Mouse (Mus musculus): ENCODE measurements at regions not wholly inside any gene's neighbourhood (a gene's known extent, or its start where the extent isn't known, plus 50 kb on each side); places are given as distances from the start of the nearest gene placed in this dataset.

GRCm38 (mm10) chr8:35877581-35877980, 112.0 kb downstream of the Gm19410 start:
- Histone ChIP-seq H3K9ac (ENCODE audit: low read depth, low read length) (no peak overlapping the region), H3K4me3 (ENCODE audit: low read length) (no peak overlapping the region), H3K36me3 (ENCODE audit: control insufficient read depth, insufficient read depth, low read length) (no peaks in the 10 kb centered on the region), H3K27me3 (replicated peaks; ENCODE audit: control insufficient read depth, insufficient read depth, low read length) (no peaks in the 10 kb centered on the region), H3K4me2 (ENCODE audit: low read length) (no peak overlapping the region), H3K9me3 (ENCODE audit: control insufficient read depth, low read length) (no peaks in the 10 kb centered on the region), H3K4me1 (ENCODE audit: control insufficient read depth, insufficient read depth, low read depth, low read length) (peaks cover 10% of the 10 kb centered on the region), H3K27ac (ENCODE audit: low read depth, low read length) (no peak overlapping the region)
- WGBS = 70% methylated on average over 2 of the region's 2 CpGs
- no peak for ATAC-seq

- Histone ChIP-seq H3K27ac (ENCODE audit: low read depth, low read length) (no peak overlapping the region), H3K9me3 (ENCODE audit: control insufficient read depth, low read length) (peaks cover 3% of the 10 kb centered on the region), H3K4me2 (ENCODE audit: low read length) (no peak overlapping the region), H3K4me1 (ENCODE audit: control insufficient read depth, insufficient read depth, low read depth, low read length) (peaks cover 12% of the 10 kb centered on the region), H3K36me3 (ENCODE audit: control insufficient read depth, insufficient read depth, low read length) (no peaks in the 10 kb centered on the region), H3K27me3 (replicated peaks; ENCODE audit: control insufficient read depth, insufficient read depth, low read length) (no peaks in the 10 kb centered on the region), H3K9ac (ENCODE audit: low read depth, low read length) (no peak overlapping the region), H3K4me3 (ENCODE audit: low read length) (no peak overlapping the region)
- no peak for ATAC-seq
- 74% methylated on average over 5 of the region's 5 CpGs for WGBS
Measured at GRCm38 (mm10) chr8:35881810-35882209, 116.2 kb downstream of the Gm19410 start.

- 17% methylated on average over 12 of the region's 12 CpGs for WGBS
- peak overlapping the region; percentile 42; the same call in 1 of the 2 replicates for H3K9ac ChIP-seq (ENCODE audit: low read depth, low read length)
- H3K4me3 ChIP-seq (ENCODE audit: low read length) = no peak overlapping the region
- H3K9me3 ChIP-seq (ENCODE audit: control insufficient read depth, low read length) = peaks cover 3% of the 10 kb centered on the region
- H3K36me3 ChIP-seq (ENCODE audit: control insufficient read depth, insufficient read depth, low read length) = no peaks in the 10 kb centered on the region
- H3K4me1 ChIP-seq (ENCODE audit: control insufficient read depth, insufficient read depth, low read depth, low read length) = peaks cover 12% of the 10 kb centered on the region
- no peaks in the 10 kb centered on the region for H3K27me3 ChIP-seq (replicated peaks; ENCODE audit: control insufficient read depth, insufficient read depth, low read length)
- ATAC-seq = peak; percentile 76
- peak overlapping the region; percentile 45 for H3K4me2 ChIP-seq (ENCODE audit: low read length)
- peak overlapping the region; percentile 73 for H3K27ac ChIP-seq (ENCODE audit: low read depth, low read length)
Measured at GRCm38 (mm10) chr8:35882638-35883455, 117.3 kb downstream of the Gm19410 start.

- H3K27ac ChIP-seq (ENCODE audit: low read depth, low read length) = peak overlapping the region; percentile 73
- no peak overlapping the region for H3K9ac ChIP-seq (ENCODE audit: low read depth, low read length)
- H3K36me3 ChIP-seq (ENCODE audit: control insufficient read depth, insufficient read depth, low read length) = no peaks in the 10 kb centered on the region
- H3K4me3 ChIP-seq (ENCODE audit: low read length) = no peak overlapping the region
- H3K4me1 ChIP-seq (ENCODE audit: control insufficient read depth, insufficient read depth, low read depth, low read length) = peaks cover 14% of the 10 kb centered on the region
- H3K27me3 ChIP-seq (replicated peaks; ENCODE audit: control insufficient read depth, insufficient read depth, low read length) = no peaks in the 10 kb centered on the region
- peak; percentile 41; the same call in 1 of the 2 replicates for ATAC-seq
- peak overlapping the region; percentile 45 for H3K4me2 ChIP-seq (ENCODE audit: low read length)
- WGBS = 8% methylated on average over 1 of the region's 1 CpGs
- peaks cover 3% of the 10 kb centered on the region for H3K9me3 ChIP-seq (ENCODE audit: control insufficient read depth, low read length)
Measured at GRCm38 (mm10) chr8:35883456-35883780, 117.8 kb downstream of the Gm19410 start.

- Histone ChIP-seq H3K27me3 (replicated peaks; ENCODE audit: control insufficient read depth, insufficient read depth, low read length) (no peaks in the 10 kb centered on the region), H3K4me3 (ENCODE audit: low read length) (no peak overlapping the region), H3K36me3 (ENCODE audit: control insufficient read depth, insufficient read depth, low read length) (no peaks in the 10 kb centered on the region), H3K9ac (ENCODE audit: low read depth, low read length) (no peak overlapping the region), H3K9me3 (ENCODE audit: control insufficient read depth, low read length) (peaks cover 3% of the 10 kb centered on the region), H3K27ac (ENCODE audit: low read depth, low read length) (no peak overlapping the region), H3K4me1 (ENCODE audit: control insufficient read depth, insufficient read depth, low read depth, low read length) (peaks cover 14% of the 10 kb centered on the region), H3K4me2 (ENCODE audit: low read length) (no peak overlapping the region)
- WGBS = 58% methylated on average over 6 of the region's 6 CpGs
- ATAC-seq = peak; percentile 65; the same call in 1 of the 2 replicates
Measured at GRCm38 (mm10) chr8:35884545-35884944, 119.0 kb downstream of the Gm19410 start.

- no peak overlapping the region for H3K4me2 ChIP-seq (ENCODE audit: low read length)
- WGBS = 79% methylated on average over 4 of the region's 4 CpGs
- H3K4me1 ChIP-seq (ENCODE audit: control insufficient read depth, insufficient read depth, low read depth, low read length) = peaks cover 2% of the 10 kb centered on the region
- no peak overlapping the region for H3K9ac ChIP-seq (ENCODE audit: low read depth, low read length)
- peaks cover 3% of the 10 kb centered on the region for H3K9me3 ChIP-seq (ENCODE audit: control insufficient read depth, low read length)
- H3K36me3 ChIP-seq (ENCODE audit: control insufficient read depth, insufficient read depth, low read length) = no peaks in the 10 kb centered on the region
- H3K27me3 ChIP-seq (replicated peaks; ENCODE audit: control insufficient read depth, insufficient read depth, low read length) = no peaks in the 10 kb centered on the region
- no peak overlapping the region for H3K4me3 ChIP-seq (ENCODE audit: low read length)
- no peak overlapping the region for H3K27ac ChIP-seq (ENCODE audit: low read depth, low read length)
- no peak for ATAC-seq
Measured at GRCm38 (mm10) chr8:35890083-35890482, 124.5 kb downstream of the Gm19410 start.

- WGBS = 64% methylated on average over 6 of the region's 6 CpGs
- Histone ChIP-seq H3K9ac (ENCODE audit: low read depth, low read length) (no peak overlapping the region), H3K9me3 (ENCODE audit: control insufficient read depth, low read length) (no peaks in the 10 kb centered on the region), H3K4me1 (ENCODE audit: control insufficient read depth, insufficient read depth, low read depth, low read length) (peaks cover 2% of the 10 kb centered on the region), H3K4me3 (ENCODE audit: low read length) (no peak overlapping the region), H3K27me3 (replicated peaks; ENCODE audit: control insufficient read depth, insufficient read depth, low read length) (no peaks in the 10 kb centered on the region), H3K36me3 (ENCODE audit: control insufficient read depth, insufficient read depth, low read length) (no peaks in the 10 kb centered on the region), H3K4me2 (ENCODE audit: low read length) (no peak overlapping the region), H3K27ac (ENCODE audit: low read depth, low read length) (no peak overlapping the region)
- ATAC-seq = no peak
Measured at GRCm38 (mm10) chr8:35891769-35892168, 126.2 kb downstream of the Gm19410 start.

GRCm38 (mm10) chr8:35898493-35898892, 132.9 kb downstream of the Gm19410 start:
- no peak for ATAC-seq
- Histone ChIP-seq H3K9ac (ENCODE audit: low read depth, low read length) (no peak overlapping the region), H3K27me3 (replicated peaks; ENCODE audit: control insufficient read depth, insufficient read depth, low read length) (no peaks in the 10 kb centered on the region), H3K4me3 (ENCODE audit: low read length) (no peak overlapping the region), H3K36me3 (ENCODE audit: control insufficient read depth, insufficient read depth, low read length) (no peaks in the 10 kb centered on the region), H3K4me2 (ENCODE audit: low read length) (no peak overlapping the region), H3K9me3 (ENCODE audit: control insufficient read depth, low read length) (no peaks in the 10 kb centered on the region), H3K4me1 (ENCODE audit: control insufficient read depth, insufficient read depth, low read depth, low read length) (no peaks in the 10 kb centered on the region), H3K27ac (ENCODE audit: low read depth, low read length) (no peak overlapping the region)
- 72% methylated on average over 3 of the region's 3 CpGs for WGBS

- no peak overlapping the region for H3K27ac ChIP-seq (ENCODE audit: low read depth, low read length)
- WGBS = 78% methylated on average over 7 of the region's 7 CpGs
- no peak overlapping the region for H3K9ac ChIP-seq (ENCODE audit: low read depth, low read length)
- no peaks in the 10 kb centered on the region for H3K9me3 ChIP-seq (ENCODE audit: control insufficient read depth, low read length)
- no peak overlapping the region for H3K4me3 ChIP-seq (ENCODE audit: low read length)
- no peaks in the 10 kb centered on the region for H3K36me3 ChIP-seq (ENCODE audit: control insufficient read depth, insufficient read depth, low read length)
- peaks cover 2% of the 10 kb centered on the region for H3K4me1 ChIP-seq (ENCODE audit: control insufficient read depth, insufficient read depth, low read depth, low read length)
- ATAC-seq = no peak
- no peak overlapping the region for H3K4me2 ChIP-seq (ENCODE audit: low read length)
- H3K27me3 ChIP-seq (replicated peaks; ENCODE audit: control insufficient read depth, insufficient read depth, low read length) = no peaks in the 10 kb centered on the region
Measured at GRCm38 (mm10) chr8:35901490-35901889, 135.9 kb downstream of the Gm19410 start.

All from hindbrain, embryonic 16.5 days (tissue).